Mouse (Mus musculus) central nervous system, embryonic 18 days (tissue): ENCODE data around the gene Ankrd53. TPM values are rescaled to one million over a fixed set of nuclear protein-coding genes. Genes with fewer than 3 reads are reported as not detected.

ENCODE experiments used
- polyA plus RNA-seq: library from polyadenylated mRNA; depleted of rRNA; stranded (reverse); fragments of >200 nt; gene quantifications from 2 replicates; pipeline ENCODE4 v1.2.3, GENCODE M21; 2012; rRNA removed

Ankrd53 gene
- not detected in 2 replicates for polyA plus RNA-seq

GRCm38 (mm10) chr6:83762344-83762743, at the start of gene Ankrd53:
TSS of gene Ankrd53 (plus strand) at chr6:83762644.

GRCm38 (mm10) chr6:83742761-83743160, 19.7 kb upstream of the Ankrd53 start, which contains the start of gene Atp6v1b1:
TSS of gene Atp6v1b1 (plus strand) at chr6:83742990.

GRCm38 (mm10) chr6:83775638-83776293, 13.3 kb downstream of the Ankrd53 start, which contains the start of gene Tex261:
TSS of gene Tex261 (minus strand) at chr6:83775813.

GRCm38 (mm10) chr6:83794760-83795296, 32.4 kb downstream of the Ankrd53 start, which contains the start of gene Nagk:
TSS of gene Nagk (plus strand) at chr6:83794982.

Other genes with a start within 250 kb of the Ankrd53 start
- gene Actg2, start 226.4 kb upstream of the Ankrd53 start, polyA plus RNA-seq, result 2.1 and 4.7 TPM in 2 replicates
- 45.8 and 47.2 TPM in 2 replicates for gene Stambp, start 189.9 kb upstream of the Ankrd53 start, polyA plus RNA-seq
- gene Clec4f, start 106.5 kb upstream of the Ankrd53 start, polyA plus RNA-seq, result not detected in 2 replicates
- 0.03 and 0.05 TPM in 2 replicates for gene Cd207, start 84.8 kb upstream of the Ankrd53 start, polyA plus RNA-seq
- not detected in 2 replicates for gene Vax2, start 51.4 kb upstream of the Ankrd53 start, polyA plus RNA-seq
- gene Atp6v1b1, start 19.7 kb upstream of the Ankrd53 start, polyA plus RNA-seq, result 0.48 and 0.65 TPM in 2 replicates
- gene Tex261, start 13.2 kb downstream of the Ankrd53 start, polyA plus RNA-seq, result 48.1 and 49.5 TPM in 2 replicates
- gene Nagk, start 32.3 kb downstream of the Ankrd53 start, polyA plus RNA-seq, result 58.7 and 61.4 TPM in 2 replicates
- 65.0 and 65.4 TPM in 2 replicates for gene Paip2b, start 69.1 kb downstream of the Ankrd53 start, polyA plus RNA-seq
- gene Zfp638, start 104.5 kb downstream of the Ankrd53 start, polyA plus RNA-seq, result 66.2 and 68.6 TPM in 2 replicates
- gene Dysf, start 245.9 kb downstream of the Ankrd53 start, polyA plus RNA-seq, result 2.1 and 2.5 TPM in 2 replicates